Mouse (Mus musculus): ENCODE results near the gene Cdnf. TPM values are rescaled to one million over a fixed set of nuclear protein-coding genes. Genes with fewer than 3 reads are reported as not detected.
A peak's percentile ranks its signal among the peaks of the same experiment; 100 is the strongest.

Cdnf gene
- polyA plus RNA-seq (2015; fragmentation: Nextera tagmentation; extraction: Ambion mirVana), result 0.19 and 0.27 TPM in 2 replicates

- no peaks in the 10 kb centered on the region for H3K27me3 ChIP-seq (ENCODE audit: insufficient read depth, low read length)
- H3K4me2 ChIP-seq (replicated peaks; ENCODE audit: low read depth, low read length), result peak within 1 kb of the TSS; percentile 78
- peak within 1 kb of the TSS; percentile 84 for H3K27ac ChIP-seq (ENCODE audit: low read length)
- peaks cover 13% of the 10 kb centered on the region; the same call in 1 of the 2 replicates for H3K4me1 ChIP-seq (ENCODE audit: insufficient read depth, low read length)
- peaks cover 23% of the 10 kb centered on the region for H3K36me3 ChIP-seq (ENCODE audit: insufficient read depth, low read length)
- peak within 1 kb of the TSS; percentile 89 for H3K9ac ChIP-seq (replicated peaks; ENCODE audit: low read length)
- WGBS, result under 1% methylated on average over 60 of the region's 60 CpGs
- ATAC-seq (ENCODE audit: low FRiP score, low TSS enrichment), result peak; percentile 100
- no peaks in the 10 kb centered on the region for H3K9me3 ChIP-seq (ENCODE audit: low read length)
- H3K4me3 ChIP-seq (ENCODE audit: low read length), result peak within 1 kb of the TSS; percentile 86
Observed at GRCm38 (mm10) chr2:3512552-3513454, at the start of gene Cdnf, which contains the start of the genes Gm45902 and Hspa14. Gene Cdnf, plus strand, starts transcription at chr2:3513030. Gene Gm45902, minus strand, starts transcription at chr2:3512790. Gene Hspa14, minus strand, starts transcription at chr2:3512814.

GRCm38 (mm10) chr2:3473891-3474290 is 38.9 kb upstream of the Cdnf start:
- Histone ChIP-seq H3K27me3 (ENCODE audit: insufficient read depth, low read length) (no peaks in the 10 kb centered on the region), H3K9ac (replicated peaks; ENCODE audit: low read length) (peak overlapping the region; percentile 86), H3K27ac (ENCODE audit: low read length) (peak overlapping the region; percentile 90), H3K4me2 (replicated peaks; ENCODE audit: low read depth, low read length) (peak overlapping the region; percentile 60), H3K36me3 (ENCODE audit: insufficient read depth, low read length) (peaks cover 6% of the 10 kb centered on the region; the same call in 1 of the 2 replicates), H3K9me3 (ENCODE audit: low read length) (no peaks in the 10 kb centered on the region), H3K4me1 (ENCODE audit: insufficient read depth, low read length) (peaks cover 18% of the 10 kb centered on the region), H3K4me3 (ENCODE audit: low read length) (peak overlapping the region; percentile 87)
- WGBS, result under 1% methylated on average over 12 of the region's 12 CpGs
- no peak for ATAC-seq (ENCODE audit: low FRiP score, low TSS enrichment)

GRCm38 (mm10) chr2:3474361-3474805 is 38.4 kb upstream of the Cdnf start:
- Histone ChIP-seq H3K4me2 (replicated peaks; ENCODE audit: low read depth, low read length) (peak overlapping the region; percentile 60), H3K4me1 (ENCODE audit: insufficient read depth, low read length) (peaks cover 18% of the 10 kb centered on the region), H3K27ac (ENCODE audit: low read length) (peak overlapping the region; percentile 90), H3K9ac (replicated peaks; ENCODE audit: low read length) (peak overlapping the region; percentile 86), H3K36me3 (ENCODE audit: insufficient read depth, low read length) (peaks cover 6% of the 10 kb centered on the region; the same call in 1 of the 2 replicates), H3K27me3 (ENCODE audit: insufficient read depth, low read length) (no peaks in the 10 kb centered on the region), H3K4me3 (ENCODE audit: low read length) (peak overlapping the region; percentile 87), H3K9me3 (ENCODE audit: low read length) (no peaks in the 10 kb centered on the region)
- under 1% methylated on average over 45 of the region's 46 CpGs for WGBS
- ATAC-seq (ENCODE audit: low FRiP score, low TSS enrichment), result peak; percentile 83

GRCm38 (mm10) chr2:3474861-3475283 is 38.0 kb upstream of the Cdnf start, which contains the start of gene Suv39h2:
Gene Suv39h2, minus strand, starts transcription at chr2:3475031.
- Histone ChIP-seq H3K27me3 (ENCODE audit: insufficient read depth, low read length) (no peaks in the 10 kb centered on the region), H3K4me1 (ENCODE audit: insufficient read depth, low read length) (peaks cover 18% of the 10 kb centered on the region), H3K9ac (replicated peaks; ENCODE audit: low read length) (peak within 1 kb of the TSS; percentile 86), H3K4me3 (ENCODE audit: low read length) (peak within 1 kb of the TSS; percentile 87), H3K27ac (ENCODE audit: low read length) (peak within 1 kb of the TSS; percentile 90), H3K4me2 (replicated peaks; ENCODE audit: low read depth, low read length) (peak within 1 kb of the TSS; percentile 60), H3K36me3 (ENCODE audit: insufficient read depth, low read length) (peaks cover 4% of the 10 kb centered on the region; the same call in 1 of the 2 replicates), H3K9me3 (ENCODE audit: low read length) (no peaks in the 10 kb centered on the region)
- peak; percentile 99 for ATAC-seq (ENCODE audit: low FRiP score, low TSS enrichment)
- under 1% methylated on average over 42 of the region's 42 CpGs for WGBS

GRCm38 (mm10) chr2:3475746-3476251 is 37.0 kb upstream of the Cdnf start:
- H3K9ac ChIP-seq (replicated peaks; ENCODE audit: low read length), result no peak overlapping the region; the same call in 1 of the 2 replicates
- no peaks in the 10 kb centered on the region for H3K36me3 ChIP-seq (ENCODE audit: insufficient read depth, low read length)
- no peaks in the 10 kb centered on the region for H3K27me3 ChIP-seq (ENCODE audit: insufficient read depth, low read length)
- peak overlapping the region; percentile 60 for H3K4me2 ChIP-seq (replicated peaks; ENCODE audit: low read depth, low read length)
- H3K4me1 ChIP-seq (ENCODE audit: insufficient read depth, low read length), result peaks cover 18% of the 10 kb centered on the region
- peak overlapping the region; percentile 72; the same call in 1 of the 2 replicates for H3K27ac ChIP-seq (ENCODE audit: low read length)
- WGBS, result 45% methylated on average over 3 of the region's 3 CpGs
- no peaks in the 10 kb centered on the region for H3K9me3 ChIP-seq (ENCODE audit: low read length)
- no peak for ATAC-seq (ENCODE audit: low FRiP score, low TSS enrichment)
- peak overlapping the region; percentile 87; the same call in 1 of the 2 replicates for H3K4me3 ChIP-seq (ENCODE audit: low read length)

GRCm38 (mm10) chr2:3480239-3480638 is 32.6 kb upstream of the Cdnf start:
- H3K4me3 ChIP-seq (ENCODE audit: low read length), result no peak overlapping the region
- no peak for ATAC-seq (ENCODE audit: low FRiP score, low TSS enrichment)
- no peak overlapping the region for H3K27ac ChIP-seq (ENCODE audit: low read length)
- peaks cover 7% of the 10 kb centered on the region; the same call in 1 of the 2 replicates for H3K4me1 ChIP-seq (ENCODE audit: insufficient read depth, low read length)
- H3K4me2 ChIP-seq (replicated peaks; ENCODE audit: low read depth, low read length), result no peak overlapping the region
- H3K9ac ChIP-seq (replicated peaks; ENCODE audit: low read length), result no peak overlapping the region
- no peaks in the 10 kb centered on the region for H3K9me3 ChIP-seq (ENCODE audit: low read length)
- H3K27me3 ChIP-seq (ENCODE audit: insufficient read depth, low read length), result no peaks in the 10 kb centered on the region
- WGBS, result 84% methylated on average over 3 of the region's 3 CpGs
- H3K36me3 ChIP-seq (ENCODE audit: insufficient read depth, low read length), result no peaks in the 10 kb centered on the region

GRCm38 (mm10) chr2:3489816-3490215 is 23.0 kb upstream of the Cdnf start:
- Histone ChIP-seq H3K9ac (replicated peaks; ENCODE audit: low read length) (no peak overlapping the region), H3K4me2 (replicated peaks; ENCODE audit: low read depth, low read length) (no peak overlapping the region), H3K9me3 (ENCODE audit: low read length) (no peaks in the 10 kb centered on the region), H3K27ac (ENCODE audit: low read length) (no peak overlapping the region), H3K4me1 (ENCODE audit: insufficient read depth, low read length) (no peaks in the 10 kb centered on the region), H3K4me3 (ENCODE audit: low read length) (no peak overlapping the region), H3K27me3 (ENCODE audit: insufficient read depth, low read length) (no peaks in the 10 kb centered on the region), H3K36me3 (ENCODE audit: insufficient read depth, low read length) (peaks cover 48% of the 10 kb centered on the region)
- WGBS, result 94% methylated on average over 3 of the region's 3 CpGs
- ATAC-seq (ENCODE audit: low FRiP score, low TSS enrichment), result no peak

- Histone ChIP-seq H3K4me1 (ENCODE audit: insufficient read depth, low read length) (no peaks in the 10 kb centered on the region), H3K27ac (ENCODE audit: low read length) (no peak overlapping the region), H3K27me3 (ENCODE audit: insufficient read depth, low read length) (no peaks in the 10 kb centered on the region), H3K4me3 (ENCODE audit: low read length) (no peak overlapping the region), H3K9ac (replicated peaks; ENCODE audit: low read length) (no peak overlapping the region), H3K36me3 (ENCODE audit: insufficient read depth, low read length) (peaks cover 69% of the 10 kb centered on the region), H3K4me2 (replicated peaks; ENCODE audit: low read depth, low read length) (no peak overlapping the region), H3K9me3 (ENCODE audit: low read length) (no peaks in the 10 kb centered on the region)
- WGBS, result 83% methylated on average over 3 of the region's 3 CpGs
- ATAC-seq (ENCODE audit: low FRiP score, low TSS enrichment), result no peak
Observed at GRCm38 (mm10) chr2:3493833-3494409, 18.9 kb upstream of the Cdnf start.

GRCm38 (mm10) chr2:3499543-3499942 is 13.3 kb upstream of the Cdnf start:
- Histone ChIP-seq H3K9ac (replicated peaks; ENCODE audit: low read length) (no peak overlapping the region), H3K9me3 (ENCODE audit: low read length) (no peaks in the 10 kb centered on the region), H3K36me3 (ENCODE audit: insufficient read depth, low read length) (peaks cover 52% of the 10 kb centered on the region), H3K4me2 (replicated peaks; ENCODE audit: low read depth, low read length) (no peak overlapping the region), H3K4me3 (ENCODE audit: low read length) (no peak overlapping the region), H3K27me3 (ENCODE audit: insufficient read depth, low read length) (no peaks in the 10 kb centered on the region), H3K4me1 (ENCODE audit: insufficient read depth, low read length) (no peaks in the 10 kb centered on the region), H3K27ac (ENCODE audit: low read length) (no peak overlapping the region)
- ATAC-seq (ENCODE audit: low FRiP score, low TSS enrichment), result no peak
- WGBS, result 92% methylated on average over 6 of the region's 6 CpGs

All from kidney, embryonic 16.5 days (tissue).